In the genomic region with DNA sequence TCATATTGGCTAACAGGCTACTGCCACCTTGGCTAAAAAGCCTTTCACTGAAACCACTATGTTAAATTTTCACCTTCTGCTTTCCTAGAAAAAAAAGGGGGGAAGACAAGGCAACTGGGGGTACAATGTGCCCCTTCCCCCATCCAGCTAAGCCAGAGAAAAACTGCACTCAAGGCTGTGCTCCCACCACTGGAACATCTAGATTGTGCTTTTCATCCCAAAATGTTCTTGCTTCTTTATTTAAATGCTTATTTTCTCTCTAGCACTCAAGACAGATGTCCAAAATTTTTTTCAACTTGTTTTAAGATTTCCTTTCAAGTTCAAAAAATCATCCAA, we compare ENCODE assay signal across 21 mouse cellular contexts.
"Had no signal": no experiment of that assay in that cellular context is flagged by ENCODE, and none has a peak within 500 bp of the region (broad histone marks: within the 10 kb centered on the region; RNA-seq: fewer than 3 reads in every experiment).

No protein-coding gene starts in this region.

- H3K4me3 ChIP-seq: heart, adult 2 months; heart, embryonic 13.5 days; heart, embryonic 15.5 days; hindbrain, embryonic 12.5 days; kidney, embryonic 15.5 days; limb, embryonic 13.5 days; limb, embryonic 15.5 days; liver, embryonic 12.5 days had no signal

- H3K4me2 ChIP-seq: heart, embryonic 11.5 days; heart, embryonic 13.5 days; heart, embryonic 15.5 days; hindbrain, embryonic 12.5 days; kidney, embryonic 15.5 days; limb, embryonic 13.5 days; limb, embryonic 15.5 days; liver, embryonic 12.5 days had no signal

- H3K9ac ChIP-seq: heart, embryonic 13.5 days; heart, embryonic 15.5 days; hindbrain, embryonic 12.5 days; kidney, embryonic 15.5 days; limb, embryonic 13.5 days; limb, embryonic 15.5 days; liver, embryonic 12.5 days; liver, embryonic 14.5 days had no signal

- H3K4me1 ChIP-seq: heart, embryonic 13.5 days; heart, embryonic 15.5 days; hindbrain, embryonic 12.5 days; kidney, embryonic 15.5 days; limb, embryonic 13.5 days; liver, embryonic 12.5 days had no signal

- H3K9me3 ChIP-seq: heart, embryonic 15.5 days; hindbrain, embryonic 12.5 days; kidney, embryonic 15.5 days; limb, embryonic 13.5 days; limb, embryonic 15.5 days; liver, embryonic 12.5 days had no signal

- H3K27me3 ChIP-seq: heart, embryonic 13.5 days; heart, embryonic 15.5 days; hindbrain, embryonic 12.5 days; kidney, embryonic 15.5 days; limb, embryonic 13.5 days; limb, embryonic 15.5 days; liver, embryonic 12.5 days had no signal

- DNase-seq: gastrocnemius, postnatal 14 days; gastrocnemius, postnatal 36 days; heart, adult 11 months; heart, adult 2 months; heart, postnatal 14 days; heart, postnatal 36 days; kidney, adult 11 months; kidney, adult 2 months; kidney, adult 9 months; kidney, postnatal 14 days had no signal

- H3K27ac ChIP-seq: heart, adult 2 months; heart, embryonic 13.5 days; heart, embryonic 15.5 days; hindbrain, embryonic 12.5 days; kidney, embryonic 15.5 days; kidney, postnatal 0 days; limb, embryonic 13.5 days; limb, embryonic 15.5 days; liver, embryonic 12.5 days; liver, embryonic 14.5 days had no signal

- H3K36me3 ChIP-seq: heart, embryonic 13.5 days; heart, embryonic 15.5 days; hindbrain, embryonic 12.5 days; kidney, embryonic 15.5 days; limb, embryonic 13.5 days; limb, embryonic 15.5 days; liver, embryonic 12.5 days had no signal

- ATAC-seq: intestine, embryonic 16.5 days; liver, embryonic 12.5 days had no signal
